Mouse (Mus musculus): ENCODE data around the gene Pbx2. TPM values are rescaled to one million over a fixed set of nuclear protein-coding genes. Genes with fewer than 3 reads are reported as not detected.
"Not testable (repeated sequence)": the region's sequence is repeated elsewhere in the genome, so short reads cannot be mapped to it uniquely, and the experiment has no call there.

The Pbx2 gene
- 10 to 100 TPM; 63.0 to 63.9 TPM for total RNA-seq (2021)

DNA sequence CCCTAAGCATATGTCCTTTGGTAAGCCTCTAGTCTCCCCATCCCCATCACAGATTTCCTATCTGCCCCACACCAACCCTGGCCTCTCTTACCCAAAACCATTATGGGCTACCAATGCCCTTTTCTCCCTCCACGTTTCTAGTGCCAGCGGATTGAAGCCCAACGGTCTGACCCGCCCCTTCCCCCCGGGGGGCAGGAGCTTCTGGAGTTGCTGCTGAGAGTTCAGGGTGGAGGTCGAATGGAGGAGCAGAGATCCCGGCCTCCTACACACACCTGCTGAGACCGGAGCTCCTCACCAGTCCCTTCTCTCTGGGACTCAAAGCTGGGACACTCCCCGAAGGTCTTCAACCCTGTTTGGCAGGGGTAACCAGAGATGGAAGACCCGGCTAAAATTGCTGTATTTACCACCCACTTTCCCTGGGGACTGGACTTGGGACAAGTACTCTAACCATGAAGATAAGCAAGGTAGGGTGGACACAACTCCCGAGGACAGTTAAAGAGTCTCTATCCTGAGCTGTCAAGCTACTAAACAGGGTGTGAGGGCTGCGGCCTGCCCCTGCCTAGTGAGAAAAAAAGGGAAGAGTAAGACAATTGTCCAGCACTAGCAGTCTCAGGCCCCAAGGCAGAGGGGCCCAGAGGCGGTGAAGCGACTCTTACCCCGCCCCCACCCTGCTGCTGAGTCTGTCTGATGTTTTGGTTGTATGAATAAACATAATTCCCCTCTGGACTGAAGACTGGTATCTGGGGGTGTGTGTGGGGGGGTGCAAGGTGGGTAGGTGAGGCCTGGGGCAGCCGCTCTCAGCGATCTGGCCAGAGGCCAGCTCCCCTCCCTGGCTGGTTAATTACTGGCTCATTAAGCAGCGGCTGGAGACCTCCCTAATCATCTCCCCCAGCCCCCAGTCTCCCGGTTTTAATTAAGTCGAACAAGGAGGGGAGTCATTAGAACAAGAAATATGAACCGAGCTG is at the start of gene Pbx2:
Gene Pbx2 (plus strand): TSS at position 238 of the 965 bp plus-strand sequence.
- no peak for DNase-seq

GRCm38 (mm10) chr17:34543567-34543966 is 47.5 kb upstream of the Pbx2 start:
- DNase-seq: not testable (repeated sequence)

DNA sequence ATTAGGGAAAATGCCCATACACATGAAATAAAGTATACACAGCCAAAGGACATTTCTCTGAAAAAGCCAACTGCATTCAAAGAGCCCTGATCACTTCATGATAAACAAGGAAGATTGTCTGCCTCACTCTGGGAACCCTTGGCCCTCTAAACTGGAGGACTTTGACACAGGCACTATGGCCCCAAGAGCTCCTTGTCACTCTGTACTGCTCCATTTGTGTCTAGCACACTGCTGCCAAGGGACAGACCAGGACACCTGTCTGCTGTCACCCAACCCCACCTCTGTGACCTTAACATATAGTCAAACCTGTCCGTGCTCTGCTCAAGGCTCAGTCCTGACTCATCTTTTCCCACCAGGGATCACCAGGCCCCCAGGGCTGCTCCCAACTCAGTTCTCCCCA is 44.3 kb upstream of the Pbx2 start:
- DNase-seq: no peak

GRCm38 (mm10) chr17:34547601-34548000 is 43.5 kb upstream of the Pbx2 start:
- DNase-seq: no peak

GRCm38 (mm10) chr17:34549156-34549555 is 41.9 kb upstream of the Pbx2 start:
- DNase-seq: no peak

DNA sequence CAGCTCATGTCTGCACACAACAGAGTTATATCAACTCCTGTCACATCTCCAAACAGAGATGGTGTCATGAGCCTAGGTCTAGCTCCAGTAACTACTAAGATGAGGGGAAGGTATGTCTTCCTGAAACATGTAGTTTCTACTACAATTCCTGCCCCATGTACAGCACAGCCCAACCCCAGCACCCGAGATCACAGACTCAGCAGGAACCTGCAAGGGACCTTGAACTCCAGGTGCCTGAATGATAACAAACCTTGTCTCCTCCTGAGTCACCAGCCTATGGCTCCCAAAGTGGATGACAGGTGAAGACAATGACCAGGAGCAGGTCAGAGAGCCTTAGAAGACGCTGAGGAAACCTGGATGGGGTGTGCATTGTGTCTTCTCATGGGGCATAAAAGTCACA is 41.2 kb upstream of the Pbx2 start:
- DNase-seq: no peak

GRCm38 (mm10) chr17:34555483-34555882 is 35.6 kb upstream of the Pbx2 start:
- DNase-seq: peak; percentile 54 to 65

GRCm38 (mm10) chr17:34556406-34556805 is 34.7 kb upstream of the Pbx2 start:
- DNase-seq: no peak

- no peak for DNase-seq
Measured at GRCm38 (mm10) chr17:34557411-34557810, 33.7 kb upstream of the Pbx2 start.

DNA sequence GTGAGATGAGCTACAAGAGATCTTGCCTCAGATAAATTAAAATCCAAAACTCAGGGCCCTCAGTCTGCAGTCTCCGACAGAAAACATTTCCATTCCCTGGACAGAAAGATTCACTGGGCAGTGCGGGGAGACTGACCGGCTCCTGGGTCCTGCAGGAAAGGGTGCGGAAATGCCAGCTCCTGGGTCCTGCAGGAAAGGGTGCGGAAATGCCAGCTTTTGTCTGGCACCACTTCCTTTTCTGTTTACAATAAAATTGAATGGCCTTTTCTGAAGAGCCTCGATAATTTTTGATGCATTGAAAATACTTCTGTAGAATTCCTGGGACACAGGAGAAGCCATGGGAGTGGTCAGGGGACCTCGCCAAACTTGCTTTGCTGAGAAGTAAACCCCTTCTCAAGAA is 31.9 kb upstream of the Pbx2 start:
- DNase-seq: no peak

- DNase-seq: no peak
Measured at GRCm38 (mm10) chr17:34559895-34560294, 31.2 kb upstream of the Pbx2 start.

GRCm38 (mm10) chr17:34560438-34560837 is 30.6 kb upstream of the Pbx2 start:
- DNase-seq: no peak

DNA sequence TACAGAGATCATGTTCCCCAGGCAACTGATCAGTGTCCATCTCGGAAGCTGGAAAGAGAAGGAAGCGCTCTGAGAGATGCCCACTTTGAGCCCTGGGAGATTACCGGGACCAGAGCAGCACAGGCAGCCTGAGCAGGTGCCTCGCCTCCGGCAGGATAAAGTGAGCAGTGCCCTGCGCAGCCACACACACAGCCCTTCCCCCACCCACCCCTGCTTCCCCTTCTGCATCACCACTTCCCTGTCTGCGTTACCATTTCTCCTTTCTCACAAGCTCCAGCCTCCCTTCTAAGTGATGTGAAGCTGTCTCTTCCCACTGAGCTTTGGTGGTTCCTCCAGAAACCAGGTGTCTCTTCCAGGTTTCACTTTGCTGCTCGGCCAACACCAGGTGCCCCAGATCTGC is 29.9 kb upstream of the Pbx2 start:
- DNase-seq: no peak

DNA sequence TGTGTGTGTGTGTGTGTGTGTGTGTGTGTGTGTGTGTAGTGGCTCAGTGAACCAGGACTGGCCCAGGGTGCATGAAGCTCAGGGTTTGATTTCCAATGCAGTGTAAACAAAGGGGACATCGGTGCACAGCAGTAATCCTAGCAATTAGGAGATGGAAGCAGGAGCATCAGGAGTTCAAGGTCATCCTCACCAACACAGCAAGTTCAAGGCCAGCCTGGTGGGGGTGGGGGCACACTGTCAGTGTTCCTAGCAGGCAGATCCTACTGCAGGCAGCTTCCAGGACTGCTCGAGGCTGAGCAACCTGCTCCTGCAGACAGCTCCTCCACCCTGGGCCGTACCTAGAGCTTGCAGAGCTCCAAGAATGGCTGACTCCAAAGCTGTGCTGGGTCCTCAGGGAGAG is 28.5 kb upstream of the Pbx2 start:
- DNase-seq: no peak

- no peak for DNase-seq
Measured at GRCm38 (mm10) chr17:34563354-34563753, 27.7 kb upstream of the Pbx2 start.

GRCm38 (mm10) chr17:34564003-34564421 is 27.1 kb upstream of the Pbx2 start, which contains the start of gene Notch4:
TSS of gene Notch4 (plus strand) at chr17:34564268.
- no peak for DNase-seq

GRCm38 (mm10) chr17:34564796-34565195 is 26.3 kb upstream of the Pbx2 start:
- DNase-seq: no peak

DNA sequence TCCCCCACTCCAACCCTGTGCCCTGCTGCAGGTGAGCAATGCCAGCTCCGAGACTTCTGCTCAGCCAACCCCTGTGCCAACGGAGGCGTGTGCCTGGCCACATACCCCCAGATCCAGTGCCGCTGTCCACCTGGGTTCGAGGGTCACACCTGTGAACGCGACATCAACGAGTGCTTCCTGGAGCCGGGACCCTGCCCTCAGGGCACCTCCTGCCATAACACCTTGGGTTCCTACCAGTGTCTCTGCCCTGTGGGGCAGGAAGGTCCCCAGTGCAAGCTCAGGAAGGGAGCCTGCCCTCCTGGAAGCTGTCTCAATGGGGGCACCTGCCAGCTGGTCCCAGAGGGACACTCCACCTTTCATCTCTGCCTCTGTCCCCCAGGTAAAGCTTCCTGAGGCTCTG is 23.8 kb upstream of the Pbx2 start:
- DNase-seq: no peak

DNA sequence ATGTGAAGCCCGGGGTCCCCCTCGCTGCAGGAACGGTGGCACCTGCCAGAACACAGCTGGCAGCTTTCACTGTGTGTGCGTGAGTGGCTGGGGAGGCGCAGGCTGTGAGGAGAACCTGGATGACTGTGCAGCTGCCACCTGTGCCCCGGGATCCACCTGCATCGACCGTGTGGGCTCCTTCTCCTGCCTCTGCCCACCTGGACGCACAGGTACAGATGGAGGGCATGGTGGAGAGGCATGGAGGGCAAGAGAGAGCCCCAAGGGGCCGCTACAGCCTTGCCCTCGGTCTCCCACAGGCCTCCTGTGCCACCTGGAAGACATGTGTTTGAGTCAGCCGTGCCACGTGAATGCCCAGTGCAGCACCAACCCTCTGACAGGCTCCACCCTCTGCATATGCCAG is 22.6 kb upstream of the Pbx2 start:
- no peak for DNase-seq

- DNase-seq: no peak
Measured at GRCm38 (mm10) chr17:34569919-34570318, 21.1 kb upstream of the Pbx2 start.

DNA sequence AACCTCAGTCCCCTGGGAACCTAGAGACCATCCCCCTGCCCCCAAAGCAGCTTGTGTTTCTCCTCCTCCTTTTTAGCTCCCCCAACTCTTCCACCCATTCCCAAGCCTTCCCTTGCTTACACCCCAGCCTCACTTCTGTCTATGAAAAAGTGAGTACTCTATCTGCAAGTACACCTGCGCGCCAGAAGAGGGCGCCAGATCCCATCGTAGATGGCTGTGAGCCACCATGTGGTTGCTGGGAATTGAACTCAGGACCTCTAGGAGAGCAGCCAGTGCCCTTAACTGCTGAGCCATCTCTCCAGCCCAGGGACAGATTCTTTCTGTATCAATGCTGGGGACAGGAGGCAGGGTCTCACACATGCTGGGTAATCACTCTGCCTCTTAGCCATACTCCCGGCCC is 19.2 kb upstream of the Pbx2 start:
- DNase-seq: no peak

DNA sequence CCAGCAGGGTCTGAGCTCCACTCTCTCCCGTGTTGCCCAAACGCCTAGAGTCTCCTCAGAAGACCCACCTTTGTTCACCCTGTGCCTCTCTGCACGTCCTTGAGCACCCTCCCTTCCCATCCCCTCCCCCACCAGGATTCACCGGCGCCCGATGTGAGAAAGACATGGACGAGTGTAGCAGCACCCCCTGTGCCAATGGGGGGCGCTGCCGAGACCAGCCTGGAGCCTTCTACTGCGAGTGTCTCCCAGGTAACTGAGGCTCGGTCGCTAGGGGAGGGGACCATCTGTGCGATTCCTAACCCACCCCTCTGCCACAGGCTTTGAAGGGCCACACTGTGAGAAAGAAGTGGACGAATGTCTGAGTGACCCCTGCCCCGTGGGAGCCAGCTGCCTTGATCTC is 18.7 kb upstream of the Pbx2 start:
- no peak for DNase-seq

DNA sequence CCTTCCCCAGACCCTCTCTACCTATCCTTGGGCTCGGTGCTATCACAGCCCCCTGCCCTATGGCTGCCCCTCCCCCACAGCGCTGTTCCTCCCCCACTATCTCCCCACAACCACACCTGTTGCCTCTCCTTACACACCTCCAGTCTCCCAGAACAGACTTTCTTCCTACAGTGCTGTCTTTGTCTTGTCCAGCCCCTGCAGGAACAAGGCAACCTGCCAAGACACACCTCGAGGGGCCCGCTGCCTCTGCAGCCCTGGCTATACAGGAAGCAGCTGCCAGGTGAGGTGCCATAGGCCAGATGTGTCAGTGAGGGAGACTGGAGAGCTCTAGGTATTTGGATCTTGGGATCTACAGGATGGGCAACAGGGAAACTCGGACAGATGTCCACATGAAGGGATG is 14.5 kb upstream of the Pbx2 start:
- DNase-seq: no peak

GRCm38 (mm10) chr17:34578070-34578469 is 13.0 kb upstream of the Pbx2 start:
- no peak for DNase-seq

Data from layer of hippocampus, postnatal 36 days (tissue).